Mouse (Mus musculus) CH12.LX (cell line): ENCODE data around the gene Gm49354.

Experiments
- CTCF ChIP-seq, 2 experiments: IDR thresholded peaks in 1 of 2; conservative IDR thresholded peaks in 1 of 2; 2 replicates each; pipeline ENCODE4 v1.5.1; 2011 to 2012; ENCODE audit warnings: low read depth in 2 of 2, low read length in 2 of 2, improper control_type of control experiment in 1 of 2, inconsistent platforms in 1 of 2, mild to moderate bottlenecking in 1 of 2, moderate library complexity in 1 of 2
- ELF1 ChIP-seq: IDR thresholded peaks from 2 replicates; pipeline ENCODE4 v1.6.1; 2014; ENCODE audit warnings: low read depth, mild to moderate bottlenecking, inconsistent platforms, low read length, improper control_type of control experiment
- EP300 ChIP-seq: IDR thresholded peaks from 2 replicates; pipeline ENCODE4 v1.6.1; 2011; ENCODE audit warnings: low read length, improper control_type of control experiment
- MAX ChIP-seq: IDR thresholded peaks from 2 replicates; pipeline ENCODE4 v1.6.1; 2011; ENCODE audit warnings: low read length, improper control_type of control experiment
- MXI1 ChIP-seq: IDR thresholded peaks from 2 replicates; pipeline ENCODE4 v1.6.1; 2011; ENCODE audit warnings: mild to moderate bottlenecking, low read depth, low read length, improper control_type of control experiment
- MYC ChIP-seq: IDR thresholded peaks from 2 replicates; pipeline ENCODE4 v1.6.1; 2011; ENCODE audit warnings: low read depth, mild to moderate bottlenecking, improper control_type of control experiment, low read length
- POLR2A ChIP-seq: IDR thresholded peaks from 2 replicates; pipeline ENCODE4 v1.6.1; 2011; ENCODE audit warnings: low read depth, mild to moderate bottlenecking, improper control_type of control experiment, low read length
- POLR2AphosphoS2 ChIP-seq: IDR thresholded peaks from 2 replicates; pipeline ENCODE4 v1.6.1; 2011; ENCODE audit warnings: low read depth, low read length, improper control_type of control experiment
- RCOR1 ChIP-seq: conservative IDR thresholded peaks from 2 replicates; pipeline ENCODE4 v1.6.1; 2012; ENCODE audit warnings: low read depth, mild to moderate bottlenecking, inconsistent platforms, low read length, improper control_type of control experiment
- TBP ChIP-seq: conservative IDR thresholded peaks from 2 replicates; pipeline ENCODE4 v1.6.1; 2011; ENCODE audit warnings: low read depth, low read length, improper control_type of control experiment

GRCm38 (mm10) chr13:59710230-59710629 lies 71.8 kb downstream of the Gm49354 start, which contains the start of gene Spata31d1a:
- no peak for TF ChIP-seq CTCF (conservative IDR thresholded peaks at IDR 0.05 in 1 of 2, IDR thresholded peaks at IDR 0.05 in 1 of 2; ENCODE audit: low read depth in 2 of 2, low read length in 2 of 2)
- no peak for TF ChIP-seq POLR2AphosphoS2
- no peak for TF ChIP-seq ELF1
- TF ChIP-seq MXI1 = no peak
- no peak for TF ChIP-seq POLR2A
- TF ChIP-seq TBP = no peak
- no peak for TF ChIP-seq RCOR1
- TF ChIP-seq EP300 = no peak
- no peak for TF ChIP-seq MAX
- no peak for TF ChIP-seq MYC
